Mouse (Mus musculus): ENCODE results near the gene Cd151. TPM values are rescaled to one million over a fixed set of nuclear protein-coding genes. Genes with fewer than 3 reads are reported as not detected.

The Cd151 gene
- polyA plus RNA-seq, 1 experiment = 66.0 TPM

DNA sequence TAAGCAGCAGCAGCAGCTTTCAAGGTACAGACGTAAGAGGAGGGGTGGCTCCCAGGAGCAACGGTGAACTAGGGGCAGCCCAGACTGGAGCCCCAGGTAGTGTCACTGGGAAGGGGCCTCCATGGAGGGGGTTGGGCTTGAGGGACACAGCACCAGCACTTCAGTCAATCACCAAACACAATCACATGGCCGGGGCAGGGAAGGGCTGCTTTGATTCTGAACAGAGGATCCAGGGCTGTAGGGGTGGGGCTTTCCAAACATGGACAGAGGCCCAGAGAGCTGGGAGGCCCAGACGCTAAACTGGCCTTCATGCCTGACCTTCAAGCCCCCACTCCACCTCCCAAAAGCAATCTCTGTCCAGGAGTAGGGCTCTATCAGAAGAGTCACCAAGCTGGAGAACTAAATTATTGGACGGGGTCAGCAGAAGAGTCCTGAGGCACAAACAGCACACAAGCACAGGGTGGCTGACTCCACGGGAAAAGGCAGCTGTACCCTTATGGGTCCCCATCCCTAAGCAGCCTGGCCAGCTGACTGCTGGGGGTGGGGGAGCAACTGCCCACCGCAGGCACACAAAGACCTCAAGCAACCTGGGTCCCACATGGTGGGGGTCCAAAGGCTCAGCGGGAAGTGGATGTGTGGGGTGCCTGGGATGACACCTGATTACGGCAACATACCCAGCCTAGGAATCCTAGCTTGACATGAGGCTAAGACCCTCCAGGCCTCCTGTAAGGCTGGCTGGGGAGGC is 37.2 kb upstream of the Cd151 start:
- Histone ChIP-seq H3K27ac (ENCODE audit: insufficient read depth, low read length) (no peak overlapping the region), H3K4me1 (ENCODE audit: control insufficient read depth, insufficient read depth, low read length) (no peaks in the 10 kb centered on the region), H3K4me3 (ENCODE audit: insufficient read depth, low read length) (peak overlapping the region; percentile 62; the same call in 1 of the 2 replicates)
- 0 out of 2 replicates have a peak, but pooled peaks have one; percentile 18 for TF ChIP-seq POLR2A (IDR thresholded peaks at IDR 0.05; ENCODE audit: extremely low read depth, insufficient read depth, low read length)
- no peak for TF ChIP-seq CTCF (IDR thresholded peaks at IDR 0.05; ENCODE audit: extremely low read depth, insufficient read depth, low read length)

GRCm38 (mm10) chr7:141430585-141431240 is 36.5 kb upstream of the Cd151 start:
- H3K4me1 ChIP-seq (ENCODE audit: control insufficient read depth, insufficient read depth, low read length) = peaks cover 4% of the 10 kb centered on the region; the same call in 1 of the 2 replicates
- H3K27ac ChIP-seq (ENCODE audit: insufficient read depth, low read length) = no peak overlapping the region
- H3K4me3 ChIP-seq (ENCODE audit: insufficient read depth, low read length) = no peak overlapping the region
- no peak for TF ChIP-seq CTCF (IDR thresholded peaks at IDR 0.05; ENCODE audit: extremely low read depth, insufficient read depth, low read length)
- TF ChIP-seq POLR2A (IDR thresholded peaks at IDR 0.05; ENCODE audit: extremely low read depth, insufficient read depth, low read length) = no peak

- H3K4me3 ChIP-seq (ENCODE audit: insufficient read depth, low read length) = no peak overlapping the region
- H3K27ac ChIP-seq (ENCODE audit: insufficient read depth, low read length) = no peak overlapping the region
- TF ChIP-seq CTCF (IDR thresholded peaks at IDR 0.05; ENCODE audit: extremely low read depth, insufficient read depth, low read length) = no peak
- no peak for TF ChIP-seq POLR2A (IDR thresholded peaks at IDR 0.05; ENCODE audit: extremely low read depth, insufficient read depth, low read length)
- H3K4me1 ChIP-seq (ENCODE audit: control insufficient read depth, insufficient read depth, low read length) = peaks cover 6% of the 10 kb centered on the region
These were observed 35.6 kb upstream of the Cd151 start for GRCm38 (mm10) chr7:141431434-141432185.

- no peak overlapping the region for H3K4me3 ChIP-seq (ENCODE audit: insufficient read depth, low read length)
- TF ChIP-seq POLR2A (IDR thresholded peaks at IDR 0.05; ENCODE audit: extremely low read depth, insufficient read depth, low read length) (no peak), CTCF (IDR thresholded peaks at IDR 0.05; ENCODE audit: extremely low read depth, insufficient read depth, low read length) (no peak)
- H3K27ac ChIP-seq (ENCODE audit: insufficient read depth, low read length) = no peak overlapping the region
- H3K4me1 ChIP-seq (ENCODE audit: control insufficient read depth, insufficient read depth, low read length) = peaks cover 6% of the 10 kb centered on the region
These were observed 35.0 kb upstream of the Cd151 start for GRCm38 (mm10) chr7:141432186-141432611.

- Histone ChIP-seq H3K27ac (ENCODE audit: insufficient read depth, low read length) (no peak overlapping the region), H3K4me3 (ENCODE audit: insufficient read depth, low read length) (peak overlapping the region; percentile 48; the same call in 1 of the 2 replicates), H3K4me1 (ENCODE audit: control insufficient read depth, insufficient read depth, low read length) (peaks cover 6% of the 10 kb centered on the region)
- TF ChIP-seq POLR2A (IDR thresholded peaks at IDR 0.05; ENCODE audit: extremely low read depth, insufficient read depth, low read length) (no peak), CTCF (IDR thresholded peaks at IDR 0.05; ENCODE audit: extremely low read depth, insufficient read depth, low read length) (no peak)
These were observed 34.3 kb upstream of the Cd151 start for GRCm38 (mm10) chr7:141432741-141433516.

GRCm38 (mm10) chr7:141433517-141434400 is 33.4 kb upstream of the Cd151 start:
- peak overlapping the region; percentile 48 for H3K4me3 ChIP-seq (ENCODE audit: insufficient read depth, low read length)
- TF ChIP-seq CTCF (IDR thresholded peaks at IDR 0.05; ENCODE audit: extremely low read depth, insufficient read depth, low read length) = no peak
- no peak for TF ChIP-seq POLR2A (IDR thresholded peaks at IDR 0.05; ENCODE audit: extremely low read depth, insufficient read depth, low read length)
- H3K4me1 ChIP-seq (ENCODE audit: control insufficient read depth, insufficient read depth, low read length) = peaks cover 6% of the 10 kb centered on the region
- no peak overlapping the region for H3K27ac ChIP-seq (ENCODE audit: insufficient read depth, low read length)

DNA sequence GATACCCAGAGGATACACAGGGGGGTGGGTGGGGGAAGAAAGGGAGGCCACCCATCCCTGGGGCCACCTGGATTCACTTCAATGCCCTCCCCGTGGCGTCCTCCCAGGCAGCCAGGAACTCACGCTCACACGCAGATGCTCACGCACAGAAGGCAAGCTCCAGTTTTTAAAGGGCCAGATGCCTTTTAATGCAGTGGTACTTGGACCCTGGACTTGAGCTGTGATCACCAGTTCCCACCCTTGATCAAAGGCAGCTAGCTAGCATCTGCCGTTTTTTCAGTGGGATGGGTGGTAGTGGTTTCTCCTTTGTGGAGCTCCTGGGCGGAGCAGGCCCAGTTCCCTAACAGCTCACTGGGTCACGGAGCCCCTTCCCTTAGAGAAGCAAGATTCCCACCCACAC is 32.7 kb upstream of the Cd151 start:
- Histone ChIP-seq H3K27ac (ENCODE audit: insufficient read depth, low read length) (0 out of 2 replicates have a peak overlapping the region, but pooled peaks have one; percentile 22), H3K4me1 (ENCODE audit: control insufficient read depth, insufficient read depth, low read length) (peaks cover 6% of the 10 kb centered on the region), H3K4me3 (ENCODE audit: insufficient read depth, low read length) (peak overlapping the region; percentile 48)
- peak; percentile 64; the same call in 1 of the 2 replicates for TF ChIP-seq POLR2A (IDR thresholded peaks at IDR 0.05; ENCODE audit: extremely low read depth, insufficient read depth, low read length)
- TF ChIP-seq CTCF (IDR thresholded peaks at IDR 0.05; ENCODE audit: extremely low read depth, insufficient read depth, low read length) = no peak
